Mouse (Mus musculus) heart, embryonic 10.5 days (tissue): ENCODE measurements around the gene Gm37419. TPM values are rescaled to one million over a fixed set of nuclear protein-coding genes. Genes with fewer than 3 reads are reported as not detected.

Experiments
- DNase-seq: peaks from one replicate; pipeline ENCODE4 v3.0.0-alpha.2; 2017; ENCODE audit warnings: low spot score
- H3K27ac ChIP-seq: fragments of 300-500 bp; sonication (generic); 2 replicates; pipeline ENCODE4 v1.5.1; 2016; ENCODE audit warnings: mild to moderate bottlenecking
- H3K27me3 ChIP-seq: fragments of 300-500 bp; sonication (generic); 2 replicates; pipeline ENCODE4 v1.6.1; 2016; ENCODE audit warnings: mild to moderate bottlenecking; ENCODE audit not compliant: poor library complexity, insufficient read depth, severe bottlenecking
- H3K36me3 ChIP-seq: fragments of 300-500 bp; sonication (generic); 2 replicates; pipeline ENCODE4 v1.6.1; 2016; ENCODE audit warnings: mild to moderate bottlenecking, moderate library complexity
- H3K4me1 ChIP-seq: fragments of 300-500 bp; sonication (generic); 2 replicates; pipeline ENCODE4 v1.6.1; 2016; ENCODE audit warnings: mild to moderate bottlenecking
- H3K4me3 ChIP-seq: fragments of 300-500 bp; sonication (generic); 2 replicates; pipeline ENCODE4 v1.5.1; 2016; ENCODE audit warnings: mild to moderate bottlenecking, moderate library complexity
- H3K9me3 ChIP-seq: fragments of 300-500 bp; sonication (generic); 2 replicates; pipeline ENCODE4 v1.6.1; 2016; ENCODE audit warnings: mild to moderate bottlenecking, moderate library complexity
- WGBS: fragments of 180-500 bp; shearing (Covaris S2); methylation state at CpG from one replicate; pipeline ENCODE4 v1.1.7; 2016; 5-methylcytosine and 5-hydroxymethylcytosine counted together
- polyA plus RNA-seq: library from polyadenylated mRNA; unstranded; fragments of >200 nt; fragmentation: Nextera tagmentation; extraction: Ambion mirVana; gene quantifications from 2 replicates; pipeline ENCODE4 v1.2.1, GENCODE M21; 2016

The Gm37419 gene
- polyA plus RNA-seq, 1 experiment from 2014 or later, result not detected

DNA sequence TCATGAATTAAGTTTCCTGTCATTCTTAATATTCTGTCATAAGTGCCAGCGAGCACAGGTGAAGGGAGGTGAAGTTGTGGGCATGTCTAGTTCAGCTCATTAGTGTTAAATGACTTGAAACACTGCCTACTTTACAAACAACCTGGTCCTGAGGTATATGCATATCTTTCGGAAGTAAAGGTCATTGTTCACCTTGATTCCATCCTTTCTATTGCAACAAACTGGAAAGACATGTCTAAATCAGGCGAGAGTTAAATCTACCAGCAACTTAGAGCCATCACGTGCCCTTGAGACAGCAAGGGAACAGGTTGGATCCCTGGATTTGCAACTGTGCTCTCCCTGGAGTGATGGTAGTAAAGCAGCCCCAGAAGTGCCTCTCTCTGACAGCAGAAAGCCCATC, 34.3 kb downstream of the Gm37419 start:
- Histone ChIP-seq H3K36me3 (no peaks in the 10 kb centered on the region), H3K4me1 (peaks cover 5% of the 10 kb centered on the region; the same call in 1 of the 2 replicates), H3K4me3 (no peak overlapping the region), H3K9me3 (no peaks in the 10 kb centered on the region), H3K27me3 (no peaks in the 10 kb centered on the region), H3K27ac (no peak overlapping the region)
- WGBS, result 84% methylated on average over 4 of the region's 4 CpGs
- DNase-seq, result no peak

DNA sequence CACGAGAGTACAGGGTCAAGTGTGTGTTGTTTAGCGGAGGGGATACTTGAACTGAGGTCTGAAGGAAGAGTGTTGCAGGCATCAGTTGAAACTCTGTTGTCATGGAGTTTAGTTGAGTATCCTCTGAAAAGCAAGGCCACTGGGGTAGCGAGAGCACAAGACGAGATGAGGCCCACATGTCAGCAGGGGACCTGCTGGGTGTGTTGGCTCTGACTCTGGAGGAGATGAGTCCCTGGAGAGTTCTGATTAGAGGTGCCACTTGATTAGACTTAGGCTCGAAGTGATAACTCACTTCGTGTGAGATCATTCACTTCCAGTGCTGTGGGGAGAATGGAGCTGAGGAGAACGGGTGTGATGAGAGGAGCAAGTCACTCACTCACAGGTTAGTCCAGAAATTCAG, 37.2 kb downstream of the Gm37419 start:
- H3K9me3 ChIP-seq, result no peaks in the 10 kb centered on the region
- H3K4me3 ChIP-seq, result no peak overlapping the region
- H3K4me1 ChIP-seq, result peaks cover 5% of the 10 kb centered on the region; the same call in 1 of the 2 replicates
- no peak for DNase-seq
- no peak overlapping the region for H3K27ac ChIP-seq
- 31% methylated on average over 7 of the region's 7 CpGs for WGBS
- no peaks in the 10 kb centered on the region for H3K36me3 ChIP-seq
- H3K27me3 ChIP-seq, result no peaks in the 10 kb centered on the region

DNA sequence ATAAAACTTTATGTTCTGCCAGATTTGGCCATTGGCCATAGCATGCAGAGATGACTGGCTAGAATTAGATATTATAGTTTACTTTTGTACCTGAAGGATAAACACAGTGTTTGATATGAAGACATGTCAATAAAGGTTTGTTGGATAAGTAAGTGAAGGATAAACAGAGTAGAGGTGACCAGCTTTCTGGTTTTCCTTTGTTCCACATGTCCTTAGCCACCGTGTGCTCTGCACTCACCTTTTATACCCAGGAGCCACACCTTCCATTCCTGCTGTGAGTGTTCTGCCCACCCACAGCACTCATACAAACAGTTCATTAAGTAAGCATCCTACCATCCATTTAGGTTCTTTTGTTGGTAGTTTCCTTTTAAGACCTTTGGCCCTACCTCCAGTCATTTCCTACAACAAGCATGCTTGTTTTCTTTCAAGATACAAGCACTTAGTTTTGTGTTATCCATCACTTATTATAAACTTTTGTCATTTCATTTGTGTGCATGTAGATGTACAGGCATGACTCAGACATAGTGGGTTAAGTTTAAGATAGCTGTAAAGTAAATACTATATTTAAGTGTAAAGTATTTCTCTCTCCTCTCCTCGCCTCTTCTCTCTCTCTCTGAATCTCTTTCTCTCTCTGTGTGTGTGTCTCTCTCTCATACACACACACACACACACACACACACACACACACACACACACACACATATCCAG, 41.8 kb downstream of the Gm37419 start:
- DNase-seq, result no peak
- no peaks in the 10 kb centered on the region for H3K9me3 ChIP-seq
- H3K36me3 ChIP-seq, result no peaks in the 10 kb centered on the region
- no peak overlapping the region for H3K27ac ChIP-seq
- H3K4me3 ChIP-seq, result no peak overlapping the region
- 85% methylated on average over 2 of the region's 2 CpGs for WGBS
- peaks cover 5% of the 10 kb centered on the region; the same call in 1 of the 2 replicates for H3K4me1 ChIP-seq
- H3K27me3 ChIP-seq, result no peaks in the 10 kb centered on the region

DNA sequence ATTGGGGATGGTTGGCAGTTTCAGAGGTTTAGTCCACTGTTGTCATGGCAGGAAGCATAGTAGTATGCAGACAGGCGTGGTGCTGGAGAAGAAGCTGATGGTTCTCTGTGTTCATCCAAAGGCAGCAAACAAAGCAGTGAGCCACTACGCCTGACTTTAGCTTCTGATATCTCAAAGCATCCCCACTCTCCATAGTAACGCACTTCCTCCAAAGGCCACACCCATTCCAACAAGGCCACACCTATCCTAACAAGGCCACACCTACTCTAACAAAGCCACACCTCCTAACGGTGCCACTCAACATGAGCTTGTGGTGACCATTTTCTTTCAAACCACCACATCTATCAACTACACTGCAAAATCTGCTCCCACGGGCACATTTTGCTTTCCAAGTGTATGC, 45.0 kb downstream of the Gm37419 start:
- Histone ChIP-seq H3K36me3 (no peaks in the 10 kb centered on the region), H3K4me3 (no peak overlapping the region), H3K9me3 (no peaks in the 10 kb centered on the region), H3K27me3 (no peaks in the 10 kb centered on the region), H3K27ac (no peak overlapping the region), H3K4me1 (no peaks in the 10 kb centered on the region)
- no peak for DNase-seq
- WGBS, result 86% methylated on average over 5 of the region's 5 CpGs

DNA sequence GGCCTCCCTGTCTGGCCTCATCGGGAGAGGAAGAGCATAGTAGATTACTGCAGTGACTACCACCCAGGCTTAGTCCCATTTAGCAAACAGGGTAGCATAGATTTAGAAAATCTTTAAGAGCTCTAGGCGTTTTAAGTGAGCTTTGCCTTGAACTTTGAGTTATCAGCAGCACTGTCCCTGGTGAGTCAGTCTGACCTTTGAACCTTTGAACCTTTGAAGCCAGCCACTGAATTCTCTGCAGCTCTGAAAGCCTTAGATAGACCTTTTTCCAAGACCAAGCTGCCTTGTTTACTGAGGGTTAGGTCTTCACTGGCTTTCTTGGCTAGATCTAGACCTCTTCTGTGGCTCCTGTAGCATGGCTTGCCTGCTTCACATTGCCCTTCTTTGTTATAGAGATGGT, 46.2 kb downstream of the Gm37419 start:
- DNase-seq, result no peak
- no peak overlapping the region for H3K27ac ChIP-seq
- H3K27me3 ChIP-seq, result no peaks in the 10 kb centered on the region
- no peaks in the 10 kb centered on the region for H3K4me1 ChIP-seq
- H3K4me3 ChIP-seq, result no peak overlapping the region
- no peaks in the 10 kb centered on the region for H3K36me3 ChIP-seq
- no peaks in the 10 kb centered on the region for H3K9me3 ChIP-seq
- WGBS, result 43% methylated on average over 2 of the region's 2 CpGs

DNA sequence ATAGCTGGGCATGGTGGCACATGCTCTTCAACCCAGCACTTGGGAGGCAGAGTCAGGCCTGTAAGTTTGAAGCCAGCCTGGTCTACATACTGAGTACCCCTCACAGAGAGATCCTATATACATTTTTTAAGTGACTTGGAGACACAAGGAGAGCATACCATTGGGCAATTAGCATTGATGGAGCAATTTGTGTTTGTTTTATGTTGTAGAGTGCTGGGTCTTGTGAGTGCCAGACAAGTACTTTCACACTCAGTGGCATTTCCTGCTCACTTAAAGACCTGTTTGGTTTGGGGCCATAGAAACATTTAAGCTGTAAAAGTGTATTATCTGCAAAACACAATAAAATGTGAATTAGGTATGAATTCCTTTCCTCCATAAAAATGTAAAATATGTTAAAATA, 47.5 kb downstream of the Gm37419 start:
- Histone ChIP-seq H3K4me1 (no peaks in the 10 kb centered on the region), H3K4me3 (no peak overlapping the region)

DNA sequence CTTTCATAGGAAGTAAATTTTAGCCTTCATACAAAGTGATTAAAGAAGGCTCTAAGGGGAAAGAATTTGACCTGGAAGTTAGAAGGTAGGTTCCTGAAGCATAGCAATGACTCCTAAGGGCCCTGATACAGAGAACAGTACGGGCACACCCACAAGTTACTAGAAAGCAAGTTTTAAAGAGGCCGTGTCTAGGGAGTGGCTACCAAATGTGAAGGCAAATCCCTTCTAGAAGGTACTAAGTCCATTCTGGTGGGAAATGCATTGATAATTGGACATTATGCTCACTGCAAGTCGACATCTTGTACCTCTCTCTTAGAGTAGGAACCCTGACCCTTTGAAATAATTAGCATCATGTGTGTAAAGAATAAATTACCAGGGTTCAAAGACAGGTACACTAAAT, 48.1 kb downstream of the Gm37419 start:
- Histone ChIP-seq H3K4me1 (no peaks in the 10 kb centered on the region), H3K36me3 (no peaks in the 10 kb centered on the region), H3K9me3 (no peaks in the 10 kb centered on the region), H3K4me3 (no peak overlapping the region), H3K27me3 (no peaks in the 10 kb centered on the region), H3K27ac (no peak overlapping the region)
- 85% methylated on average over 3 of the region's 3 CpGs for WGBS
- DNase-seq, result no peak

More for the DNA sequence above, 47.5 kb downstream of the Gm37419 start:
- H3K27me3 ChIP-seq, result no peaks in the 10 kb centered on the region
- no peak overlapping the region for H3K27ac ChIP-seq
- no peaks in the 10 kb centered on the region for H3K36me3 ChIP-seq
- no peaks in the 10 kb centered on the region for H3K9me3 ChIP-seq
- no peak for DNase-seq

Other genes with a start within 250 kb of the Gm37419 start
- gene Sst, start 97.5 kb upstream of the Gm37419 start, polyA plus RNA-seq, result 1.0 TPM in 1 of 2 replicates, not detected in the other
- not detected in 2 replicates for gene Rtp2, start 56.1 kb upstream of the Gm37419 start, polyA plus RNA-seq
- 0.05 and 0.11 TPM in 2 replicates for gene Bcl6, start 370 bp downstream of the Gm37419 start, polyA plus RNA-seq